Mouse (Mus musculus): Measurements from ENCODE around the gene Cnfn.
A peak's percentile ranks its signal among the peaks of the same experiment; 100 is the strongest.
"Not testable (repeated sequence)": the region's sequence is repeated elsewhere in the genome, so short reads cannot be mapped to it uniquely, and the experiment has no call there.

The Cnfn gene

DNA sequence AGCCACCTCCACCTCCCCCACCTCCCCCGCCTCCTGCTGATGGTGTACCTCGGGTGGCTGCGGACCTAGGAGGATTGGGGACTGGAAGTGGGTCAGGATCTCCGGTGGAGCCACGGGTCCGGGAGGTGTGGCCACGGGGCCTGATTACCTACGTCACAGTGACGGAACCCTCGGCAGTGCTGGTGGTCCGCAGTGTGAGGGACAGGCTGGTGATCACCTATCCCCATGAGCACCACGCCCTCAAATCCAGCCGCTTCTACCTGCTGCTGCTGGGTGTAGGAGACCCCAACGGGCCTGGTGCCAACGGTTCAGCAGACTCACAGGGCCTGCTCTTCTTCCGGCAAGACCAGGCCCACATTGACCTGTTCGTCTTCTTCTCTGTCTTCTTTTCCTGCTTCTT lies 5.9 kb downstream of the Cnfn start:
- no peak for DNase-seq

DNA sequence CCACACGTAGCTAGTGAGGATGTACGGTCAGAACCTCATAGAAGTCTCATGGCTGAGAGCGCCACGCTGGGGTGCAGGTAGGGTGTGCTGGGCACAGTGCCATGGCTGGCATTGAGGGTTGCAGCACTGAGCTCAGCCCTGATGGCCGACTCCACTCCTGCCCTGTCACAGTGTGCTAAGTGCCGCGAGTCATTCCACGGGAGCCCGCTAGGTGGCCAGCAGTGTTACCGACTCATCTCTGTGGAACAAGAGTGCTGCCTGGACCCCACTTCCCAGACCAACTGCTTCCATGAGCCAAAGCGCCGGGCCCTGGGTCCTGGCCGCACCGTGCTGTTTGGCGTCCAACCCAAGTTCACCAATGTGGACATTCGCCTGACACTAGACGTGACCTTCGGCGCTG lies 6.4 kb downstream of the Cnfn start:
- DNase-seq: no peak

DNA sequence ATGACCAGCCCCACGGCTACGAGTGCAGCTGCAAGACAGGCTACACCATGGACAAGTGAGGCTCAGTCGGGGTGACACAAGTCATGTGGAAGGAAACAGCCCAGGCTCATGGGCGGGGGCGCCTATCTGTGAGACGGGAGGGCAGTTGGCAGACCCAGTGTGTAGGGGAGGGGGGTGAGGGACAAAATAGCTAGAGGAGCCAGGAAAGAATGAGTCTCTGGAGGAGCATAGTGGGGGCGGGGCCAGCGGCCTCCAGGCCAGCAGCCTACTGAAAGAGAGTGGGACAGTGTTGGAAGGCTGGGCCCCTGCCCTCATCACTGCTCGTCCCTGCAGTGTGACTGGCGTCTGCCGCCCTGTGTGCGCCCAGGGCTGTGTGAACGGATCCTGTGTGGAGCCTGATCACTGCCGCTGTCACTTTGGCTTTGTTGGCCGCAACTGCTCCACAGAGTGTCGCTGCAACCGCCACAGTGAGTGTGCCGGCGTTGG lies 10.8 kb downstream of the Cnfn start:
- DNase-seq: no peak

DNA sequence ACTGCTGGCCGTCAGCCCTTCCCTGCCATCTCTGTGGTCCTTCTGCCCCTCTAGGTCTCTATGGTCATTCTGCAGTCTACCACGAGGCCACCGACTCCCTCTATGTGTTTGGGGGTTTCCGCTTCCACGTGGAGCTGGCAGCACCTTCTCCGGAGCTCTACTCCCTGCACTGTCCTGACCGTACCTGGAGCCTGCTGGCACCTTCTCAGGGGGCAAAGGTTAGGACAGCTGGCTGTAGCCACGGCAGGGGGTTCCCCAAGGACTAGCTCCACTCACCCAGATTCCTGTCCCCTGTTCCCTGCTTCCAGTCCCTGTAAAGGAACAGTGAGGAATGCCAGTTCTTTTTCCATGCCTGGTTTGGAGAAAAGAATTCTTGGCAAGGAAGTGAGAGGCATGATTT lies 20.7 kb downstream of the Cnfn start:
- DNase-seq: no peak

DNA sequence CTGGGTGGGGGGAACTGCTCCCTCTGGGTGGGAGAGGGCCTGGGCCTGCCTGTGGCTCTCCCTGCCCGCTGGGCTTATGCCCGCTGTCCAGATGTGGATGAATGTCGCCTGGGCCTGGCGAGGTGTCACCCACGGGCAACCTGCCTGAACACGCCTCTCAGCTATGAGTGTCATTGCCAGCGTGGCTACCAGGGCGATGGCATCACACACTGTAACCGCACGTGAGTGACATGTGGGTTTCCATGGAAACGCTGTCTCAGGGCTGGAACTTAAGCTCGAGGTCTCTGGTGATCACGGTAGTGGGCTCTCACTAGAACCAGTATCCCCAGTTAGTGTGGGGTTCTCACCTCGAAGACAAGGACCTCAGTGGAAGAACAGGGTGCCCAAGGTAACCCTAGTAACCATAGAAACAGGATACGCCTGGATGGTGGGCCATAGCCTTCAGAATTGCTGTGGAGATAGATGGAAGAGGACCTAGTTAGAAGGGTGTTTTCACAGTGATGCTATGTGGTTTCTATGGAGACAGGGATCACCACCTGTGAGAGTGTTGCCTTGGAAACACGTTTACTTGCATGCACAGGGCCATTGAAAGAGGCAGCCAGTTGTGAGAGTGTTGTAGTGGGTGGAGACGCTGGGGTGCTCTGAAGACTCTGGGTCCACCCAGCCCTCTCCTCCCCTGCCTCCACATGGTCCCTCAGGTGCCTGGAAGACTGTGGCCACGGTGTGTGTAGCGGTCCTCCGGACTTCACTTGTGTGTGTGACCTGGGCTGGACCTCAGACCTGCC lies 28.3 kb downstream of the Cnfn start:
- DNase-seq: no peak

DNA sequence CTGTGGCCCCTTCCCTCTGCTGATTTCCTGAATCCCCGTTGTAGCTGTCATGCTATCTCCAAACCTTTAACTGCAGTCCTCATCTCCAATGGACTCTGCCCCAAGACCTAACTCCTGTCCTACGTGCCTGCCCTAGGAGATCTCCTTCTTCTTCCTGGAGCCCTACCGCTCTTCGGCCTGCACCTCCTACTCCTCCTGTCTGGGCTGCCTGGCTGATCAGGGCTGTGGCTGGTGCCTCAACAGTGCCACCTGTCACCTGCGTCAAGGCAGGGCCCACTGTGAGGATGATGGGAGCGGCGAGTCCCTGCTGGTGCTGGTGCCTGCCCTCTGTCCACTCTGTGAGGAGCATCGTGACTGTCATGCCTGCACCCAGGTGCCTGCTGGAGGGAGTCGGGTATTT lies 30.2 kb downstream of the Cnfn start:
- no peak for DNase-seq

DNA sequence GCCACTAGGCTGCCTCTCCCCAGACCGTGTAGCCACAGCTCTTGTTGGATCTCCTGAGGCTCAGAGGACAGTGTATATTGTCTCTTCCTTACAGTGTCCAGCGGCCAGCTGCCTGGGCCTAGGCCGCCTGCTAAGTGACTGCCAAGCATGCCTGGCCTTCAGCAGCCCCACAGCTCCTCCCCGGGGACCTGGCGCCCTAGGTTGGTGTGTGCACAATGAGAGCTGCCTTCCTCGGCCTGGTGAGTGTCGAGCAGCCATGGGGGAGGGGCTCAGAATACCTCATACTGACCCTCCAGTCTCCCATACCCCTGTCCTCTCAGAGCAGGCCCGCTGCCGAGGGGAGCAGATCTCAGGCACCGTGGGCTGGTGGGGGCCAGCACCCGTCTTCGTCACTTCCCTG lies 35.1 kb downstream of the Cnfn start:
- no peak for DNase-seq

DNA sequence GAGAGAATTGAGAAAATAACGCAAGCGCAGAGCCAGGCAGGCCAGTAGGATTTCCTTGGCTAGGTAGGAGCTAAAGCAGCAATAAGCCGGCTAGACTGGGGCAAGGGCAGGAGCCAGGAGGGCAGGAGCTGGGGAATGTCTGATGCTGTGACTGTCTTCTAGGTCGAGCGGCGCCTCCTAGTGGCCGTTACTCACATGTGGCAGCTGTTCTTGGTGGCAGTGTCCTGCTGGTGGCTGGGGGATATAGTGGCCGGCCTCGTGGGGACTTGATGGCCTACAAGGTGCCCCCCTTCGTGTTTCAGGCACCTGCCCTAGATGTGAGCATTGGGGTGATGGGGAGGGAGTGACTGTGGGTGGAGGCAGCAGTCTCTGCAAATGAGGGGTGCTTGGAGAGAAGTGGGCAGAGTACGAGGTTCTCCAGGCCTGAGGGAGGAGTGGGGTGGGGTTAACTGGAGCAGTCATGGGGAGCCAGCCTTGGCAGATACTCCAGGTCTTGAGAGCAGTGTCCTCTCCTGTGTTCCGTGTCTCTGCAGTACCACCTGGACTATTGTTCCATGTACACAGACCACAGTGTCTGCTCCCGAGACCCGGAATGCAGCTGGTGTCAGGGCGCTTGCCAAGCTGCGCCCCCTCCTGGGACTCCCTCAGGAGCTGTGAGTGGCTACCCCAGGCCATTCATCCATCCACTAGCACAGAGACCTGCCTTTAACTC lies 35.8 kb downstream of the Cnfn start:
- peak; percentile 75 for DNase-seq

DNA sequence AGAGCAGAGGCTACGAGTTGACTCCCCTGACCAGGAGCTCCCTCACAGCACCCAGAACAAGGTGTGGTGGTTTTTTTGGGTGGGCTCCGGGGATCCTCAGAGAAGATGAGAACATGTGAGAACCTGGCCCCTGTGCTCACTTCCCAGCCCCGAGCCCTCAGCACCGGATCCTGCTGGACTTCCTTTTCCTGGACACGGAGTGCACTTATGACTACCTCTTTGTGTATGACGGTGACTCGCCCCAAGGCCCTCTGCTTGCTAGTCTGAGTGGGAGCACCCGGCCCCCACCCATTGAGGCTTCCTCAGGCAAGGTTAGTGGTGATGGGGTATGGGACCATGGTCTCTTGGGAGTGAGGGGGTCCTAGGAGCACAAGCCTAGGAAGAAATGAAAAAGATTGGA lies 43.3 kb downstream of the Cnfn start:
- DNase-seq: no peak

DNA sequence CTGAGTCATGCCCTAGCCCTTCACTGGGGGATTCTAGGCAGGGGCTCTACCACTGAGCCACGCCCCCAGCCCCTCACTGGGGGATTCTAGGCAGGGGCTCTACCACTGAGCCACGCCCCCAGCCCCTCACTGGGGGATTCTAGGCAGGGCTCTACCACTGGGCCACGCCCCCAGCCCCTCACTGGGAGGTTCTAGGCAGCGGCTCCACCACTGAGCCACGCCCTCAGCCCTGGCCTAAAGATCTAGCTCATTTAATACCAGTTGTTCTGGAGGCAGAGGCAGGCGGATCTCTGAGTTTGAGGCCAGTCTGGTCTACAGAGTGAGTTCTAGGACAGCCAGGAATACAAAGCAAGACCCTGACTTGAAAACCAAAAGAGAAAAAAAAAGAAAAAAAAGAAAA lies 44.1 kb downstream of the Cnfn start:
- DNase-seq: not testable (repeated sequence)

DNA sequence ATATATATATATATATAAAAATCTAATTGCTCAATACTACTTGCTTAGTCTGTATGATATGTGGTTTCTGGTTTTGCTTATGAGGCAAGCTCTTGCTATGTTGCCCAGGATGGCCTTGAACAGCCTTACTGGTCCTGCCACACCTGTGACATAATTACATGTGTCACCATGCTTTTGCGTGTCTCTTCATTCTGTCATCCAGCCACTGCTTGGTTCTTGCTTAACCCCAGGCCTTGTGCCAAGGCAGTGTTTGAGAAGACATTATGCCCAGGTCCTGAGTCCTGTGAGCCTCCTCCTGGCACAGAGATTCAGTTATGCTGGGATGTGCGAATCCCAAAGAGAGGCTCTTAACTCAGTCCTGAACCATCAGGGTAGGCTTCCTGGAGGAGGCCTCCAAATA lies 46.3 kb downstream of the Cnfn start:
- DNase-seq: no peak

DNA sequence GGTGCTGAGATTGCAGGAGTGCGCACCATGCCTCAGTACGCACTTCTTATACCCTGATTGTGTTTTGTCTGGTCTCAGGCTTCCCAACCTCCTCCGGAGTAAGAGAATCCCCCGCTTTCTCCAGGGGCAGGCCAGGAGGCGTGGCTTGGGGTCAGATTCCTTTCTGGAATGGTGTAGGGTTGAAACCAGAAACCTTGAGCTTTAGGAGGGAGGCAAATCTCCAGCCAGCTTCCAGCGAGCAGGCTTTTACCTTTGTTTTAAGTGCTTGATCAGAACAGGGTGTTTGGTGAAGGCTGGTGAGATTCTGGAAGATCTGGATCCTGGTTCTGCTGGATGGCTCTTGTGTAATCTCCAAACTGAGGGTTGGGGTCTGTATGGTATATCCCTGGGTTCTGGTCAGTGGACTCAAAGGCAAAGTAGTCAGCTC lies 47.5 kb downstream of the Cnfn start:
- no peak for DNase-seq

Data from thymus, postnatal 25 days (tissue).